In genomic region chr6:149174932-149175570, GRCm38 (mm10) we compare ENCODE assay signal across 14 mouse cellular contexts. TPM values are rescaled to one million over a fixed set of nuclear protein-coding genes. Genes with fewer than 3 reads are reported as not detected.
DNase-seq lines count a peak whose midpoint lies in the region; ATAC-seq and TF ChIP-seq lines count a peak whose summit lies in the region.
"Had no signal": no experiment of that assay in that cellular context is flagged by ENCODE, and none has a peak within 500 bp of the region (broad histone marks: within the 10 kb centered on the region; RNA-seq: fewer than 3 reads in every experiment).

No protein-coding gene starts in this region.

- H3K4me1 ChIP-seq in lung, embryonic 15.5 days = no peaks in the 10 kb centered on the region
- no peaks in the 10 kb centered on the region for H3K4me1 ChIP-seq in limb, embryonic 10.5 days
- H3K4me1 ChIP-seq: forebrain, embryonic 12.5 days; kidney, embryonic 15.5 days had no signal

- H3K36me3 ChIP-seq in lung, embryonic 15.5 days = peaks cover 48% of the 10 kb centered on the region
- peaks cover 74% of the 10 kb centered on the region for H3K36me3 ChIP-seq in limb, embryonic 10.5 days

- 0 out of 2 replicates have a peak, but pooled peaks have one; percentile 42 for ATAC-seq in lung, embryonic 15.5 days (ENCODE audit: borderline replicate concordance, extremely low read depth, low FRiP score, low TSS enrichment)

- intact Hi-C loops in gastrocnemius, adult 2 months (cut with DNase I) = no loop called here

- peak overlapping the region; percentile 35 for H3K27ac ChIP-seq in gastrocnemius, adult 2 months
- no peak overlapping the region; the same call in 1 of the 2 replicates for H3K27ac ChIP-seq in lung, embryonic 15.5 days
- no peak overlapping the region for H3K27ac ChIP-seq in limb, embryonic 10.5 days
- H3K27ac ChIP-seq: forebrain, embryonic 12.5 days; kidney, embryonic 15.5 days had no signal

- no peak for TF ChIP-seq CTCF in gastrocnemius, adult 2 months (IDR thresholded peaks at IDR 0.05)

- no peak overlapping the region for H3K4me2 ChIP-seq in lung, embryonic 15.5 days
- H3K4me2 ChIP-seq: forebrain, embryonic 12.5 days; kidney, embryonic 15.5 days had no signal

- H3K27me3 ChIP-seq in lung, embryonic 15.5 days = no peaks in the 10 kb centered on the region
- no peaks in the 10 kb centered on the region for H3K27me3 ChIP-seq in limb, embryonic 10.5 days (ENCODE audit: low read depth, poor library complexity, severe bottlenecking)
- H3K27me3 ChIP-seq: forebrain, embryonic 12.5 days; kidney, embryonic 15.5 days had no signal

- H3K9me3 ChIP-seq in lung, embryonic 15.5 days = 0 out of 2 replicates have a peak, but pooled peaks cover 3% of the 10 kb centered on the region
- no peaks in the 10 kb centered on the region for H3K9me3 ChIP-seq in limb, embryonic 10.5 days (replicated peaks)

- 76% methylated on average over 3 of the region's 3 CpGs for WGBS in lung, embryonic 15.5 days
- WGBS in limb, embryonic 10.5 days = 94% methylated on average over 3 of the region's 3 CpGs

- H3K9ac ChIP-seq in lung, embryonic 15.5 days = no peak overlapping the region
- H3K9ac ChIP-seq: forebrain, embryonic 12.5 days; kidney, embryonic 15.5 days had no signal

- peak; percentile 38 for DNase-seq in gastrocnemius, adult 2 months
- no peak for DNase-seq in gastrocnemius, adult 18-20 months (ENCODE audit: low spot score)
- no peak for DNase-seq in lung, adult 18-20 months
- DNase-seq in cerebellum, postnatal 36 days = peak; percentile 48 to 52
- DNase-seq in lung, postnatal 4 days = peak; percentile 16 to 51
- DNase-seq in limb, embryonic 10.5 days (ENCODE audit: low spot score) = no peak
- no peak for DNase-seq in ovary, postnatal 10 days (ENCODE audit: low spot score)
- DNase-seq: retina, postnatal 1 day had no signal

- no peak overlapping the region for H3K4me3 ChIP-seq in gastrocnemius, adult 2 months
- H3K4me3 ChIP-seq in lung, embryonic 15.5 days = no peak overlapping the region
- no peak overlapping the region for H3K4me3 ChIP-seq in limb, embryonic 10.5 days
- H3K4me3 ChIP-seq: forebrain, embryonic 12.5 days; kidney, embryonic 15.5 days had no signal

RNA-seq across cellular contexts. Expression of gene Amn1, which starts 13.5 kb away (rescaled TPM):
- 10 to 100 TPM; 12.5 to 16.2 TPM for total RNA-seq in gastrocnemius, adult 2 months (2021)
- total RNA-seq in gastrocnemius, adult 18-20 months (2021) = 10 to 100 TPM; 13.4 to 15.6 TPM
- 28.2 TPM in 2 replicates for polyA plus RNA-seq in lung, embryonic 15.5 days (2015; fragmentation: Nextera tagmentation; extraction: Ambion mirVana)
- 39.5 and 44.0 TPM in 2 replicates for polyA plus RNA-seq in limb, embryonic 10.5 days (2016; fragmentation: Nextera tagmentation; extraction: Ambion mirVana)

RNA-seq across cellular contexts. Expression of gene Etfbkmt, which starts 35.4 kb away (rescaled TPM):
- total RNA-seq in gastrocnemius, adult 2 months (2021) = 10 to 100 TPM; 13.7 to 14.8 TPM
- total RNA-seq in gastrocnemius, adult 18-20 months (2021) = 10 to 100 TPM in 1 of 2 experiments, 1 to 10 TPM in 1; 9.5 to 13.0 TPM
- polyA plus RNA-seq in lung, embryonic 15.5 days (2015; fragmentation: Nextera tagmentation; extraction: Ambion mirVana) = 14.6 and 16.2 TPM in 2 replicates
- 14.4 and 15.8 TPM in 2 replicates for polyA plus RNA-seq in limb, embryonic 10.5 days (2016; fragmentation: Nextera tagmentation; extraction: Ambion mirVana)

RNA-seq across cellular contexts. Expression of gene Gm10203, which starts 45.1 kb away (rescaled TPM):
- not detected for total RNA-seq in gastrocnemius, adult 2 months (2021)
- not detected for total RNA-seq in gastrocnemius, adult 18-20 months (2021)
- not detected in 2 replicates for polyA plus RNA-seq in lung, embryonic 15.5 days (2015; fragmentation: Nextera tagmentation; extraction: Ambion mirVana)
- polyA plus RNA-seq in limb, embryonic 10.5 days (2016; fragmentation: Nextera tagmentation; extraction: Ambion mirVana) = not detected in 2 replicates
- total RNA-seq: left cerebral cortex, postnatal 14 days had no signal
- polyA plus RNA-seq: forebrain, embryonic 12.5 days; heart, embryonic 14.5 days; kidney, embryonic 15.5 days; liver, embryonic 16.5 days had no signal

Comparison
In these comparisons a context has a peak if more than half of its experiments do, and no peak if none do; other contexts are left out.
1. DNase-seq: peak in gastrocnemius, adult 2 months (single experiment), cerebellum, postnatal 36 days (2 of 2) and lung, postnatal 4 days (2 of 2); none in gastrocnemius, adult 18-20 months (single experiment), lung, adult 18-20 months (0 of 2), limb, embryonic 10.5 days (single experiment) and ovary, postnatal 10 days (single experiment).